Mouse (Mus musculus) hindbrain, embryonic 14.5 days (tissue): ENCODE data around the gene Krtap27-1. TPM values are rescaled to one million over a fixed set of nuclear protein-coding genes. Genes with fewer than 3 reads are reported as not detected.

Experiments
- ATAC-seq: fragments of 200-750 bp; cut with Nextera tagmentation; 2 replicates; pipeline ENCODE4 v1.8.0; 2017; ENCODE audit warnings: moderate number of reproducible peaks, mild to moderate bottlenecking, moderate TSS enrichment, moderate library complexity; ENCODE audit not compliant: low FRiP score
- DNase-seq: peaks from one replicate; pipeline ENCODE4 v3.0.0-alpha.2; 2015; ENCODE audit warnings: low spot score
- H3K27ac ChIP-seq: fragments of 300-500 bp; sonication (generic); 2 replicates; pipeline ENCODE4 v1.5.1; 2014; ENCODE audit warnings: mild to moderate bottlenecking, moderate library complexity
- H3K27me3 ChIP-seq: fragments of 300-500 bp; sonication (generic); 2 replicates; pipeline ENCODE4 v1.6.1; 2014; ENCODE audit warnings: mild to moderate bottlenecking, low read length, mixed read lengths; ENCODE audit not compliant: control insufficient read depth, insufficient read depth
- H3K36me3 ChIP-seq: fragments of 300-500 bp; sonication (generic); replicated peaks from 2 replicates; pipeline ENCODE4 v1.6.1; 2014; ENCODE audit not compliant: control insufficient read depth, insufficient read depth
- H3K4me1 ChIP-seq: fragments of 300-500 bp; sonication (generic); replicated peaks from 2 replicates; pipeline ENCODE4 v1.6.1; 2014; ENCODE audit warnings: antibody characterized with exemption, low read length, mixed read lengths; ENCODE audit not compliant: control insufficient read depth, insufficient read depth
- H3K4me2 ChIP-seq: fragments of 300-500 bp; sonication (generic); replicated peaks from 2 replicates; pipeline ENCODE4 v1.6.1; 2014; ENCODE audit warnings: mild to moderate bottlenecking, moderate library complexity
- H3K4me3 ChIP-seq: fragments of 300-500 bp; sonication (generic); replicated peaks from 2 replicates; pipeline ENCODE4 v1.5.1; 2014; ENCODE audit warnings: mild to moderate bottlenecking, low read length
- H3K9ac ChIP-seq: fragments of 300-500 bp; sonication (generic); 2 replicates; pipeline ENCODE4 v1.6.1; 2014
- H3K9me3 ChIP-seq: fragments of 300-500 bp; sonication (generic); 2 replicates; pipeline ENCODE4 v1.6.1; 2016; ENCODE audit warnings: low read length; ENCODE audit not compliant: control insufficient read depth
- WGBS: fragments of 180-500 bp; shearing (Covaris S2); extraction: QIAGEN DNeasy Blood & Tissue Kit; methylation state at CpG from one replicate; pipeline ENCODE4 v1.1.7; 2014; 5-methylcytosine and 5-hydroxymethylcytosine counted together
- polyA plus RNA-seq: library from polyadenylated mRNA; unstranded; fragments of >200 nt; fragmentation: Nextera tagmentation; extraction: Ambion mirVana; gene quantifications from 2 replicates; pipeline ENCODE4 v1.2.1, GENCODE M21; 2014

The Krtap27-1 gene
- polyA plus RNA-seq, 1 experiment from 2014 or later: not detected

GRCm38 (mm10) chr16:88627566-88627965 is 43.9 kb downstream of the Krtap27-1 start, which contains the start of gene 2310079G19Rik:
TSS of gene 2310079G19Rik (minus strand) at chr16:88627666.
- Histone ChIP-seq H3K9me3 (no peaks in the 10 kb centered on the region), H3K4me1 (no peaks in the 10 kb centered on the region), H3K36me3 (no peaks in the 10 kb centered on the region), H3K4me2 (no peak within 1 kb of the TSS), H3K4me3 (no peak within 1 kb of the TSS), H3K27me3 (no peaks in the 10 kb centered on the region), H3K27ac (no peak within 1 kb of the TSS), H3K9ac (no peak within 1 kb of the TSS)
- DNase-seq: no peak
- no peak for ATAC-seq
- 92% methylated on average over 4 of the region's 4 CpGs for WGBS

Other genes starting within 250 kb of the Krtap27-1 start
- not detected in 2 replicates for gene Cldn17, start 164.7 kb downstream of the Krtap27-1 start, polyA plus RNA-seq
- not detected in 2 replicates for gene Cldn8, start 108.5 kb downstream of the Krtap27-1 start, polyA plus RNA-seq
- not detected in 2 replicates for gene Krtap24-1, start 59.4 kb downstream of the Krtap27-1 start, polyA plus RNA-seq
- gene 2310079G19Rik, start 44.0 kb downstream of the Krtap27-1 start, polyA plus RNA-seq: not detected in 2 replicates
- gene Krtap26-1, start 23.9 kb downstream of the Krtap27-1 start, polyA plus RNA-seq: not detected in 2 replicates
- gene 2310061N02Rik, start 36.3 kb upstream of the Krtap27-1 start, polyA plus RNA-seq: not detected in 2 replicates
- not detected in 2 replicates for gene Krtap13-1, start 57.2 kb upstream of the Krtap27-1 start, polyA plus RNA-seq
- gene Krtap13, start 80.0 kb upstream of the Krtap27-1 start, polyA plus RNA-seq: not detected in 2 replicates
- not detected in 2 replicates for gene 2310034C09Rik, start 87.2 kb upstream of the Krtap27-1 start, polyA plus RNA-seq
- not detected in 2 replicates for gene 2310057N15Rik, start 102.5 kb upstream of the Krtap27-1 start, polyA plus RNA-seq
- gene Gm5965, start 106.2 kb upstream of the Krtap27-1 start, polyA plus RNA-seq: not detected in 2 replicates
- not detected in 2 replicates for gene Gm20741, start 140.5 kb upstream of the Krtap27-1 start, polyA plus RNA-seq
- gene Krtap15, start 148.5 kb upstream of the Krtap27-1 start, polyA plus RNA-seq: not detected in 2 replicates
- not detected in 2 replicates for gene Krtap14, start 154.5 kb upstream of the Krtap27-1 start, polyA plus RNA-seq
- gene Krtap19-1, start 197.7 kb upstream of the Krtap27-1 start, polyA plus RNA-seq: not detected in 2 replicates
- not detected in 2 replicates for gene Krtap19-2, start 202.6 kb upstream of the Krtap27-1 start, polyA plus RNA-seq
- not detected in 2 replicates for gene Krtap19-3, start 206.4 kb upstream of the Krtap27-1 start, polyA plus RNA-seq
- not detected in 2 replicates for gene Krtap19-4, start 213.4 kb upstream of the Krtap27-1 start, polyA plus RNA-seq
- gene Krtap19-5, start 224.8 kb upstream of the Krtap27-1 start, polyA plus RNA-seq: not detected in 2 replicates